Mouse (Mus musculus): ENCODE data around the gene Podn. TPM values are rescaled to one million over a fixed set of nuclear protein-coding genes. Genes with fewer than 3 reads are reported as not detected.

The Podn gene
- polyA plus RNA-seq, 1 experiment from 2014 or later: 6.5 TPM

GRCm38 (mm10) chr4:108014466-108014865 lies 81.8 kb downstream of the Podn start:
- Histone ChIP-seq H3K4me3 (ENCODE audit: low read depth, low read length) (no peak overlapping the region), H3K9me3 (ENCODE audit: control insufficient read depth) (no peaks in the 10 kb centered on the region), H3K27ac (ENCODE audit: low read depth, low read length) (no peak overlapping the region), H3K9ac (ENCODE audit: low read depth, low read length) (no peak overlapping the region), H3K4me2 (replicated peaks; ENCODE audit: low read depth) (no peak overlapping the region), H3K27me3 (replicated peaks; ENCODE audit: control insufficient read depth, insufficient read depth, low read length) (no peaks in the 10 kb centered on the region), H3K36me3 (ENCODE audit: control insufficient read depth, insufficient read depth) (no peaks in the 10 kb centered on the region), H3K4me1 (replicated peaks; ENCODE audit: control insufficient read depth, insufficient read depth, low read length) (no peaks in the 10 kb centered on the region)
- 46% methylated on average over 2 of the region's 2 CpGs for WGBS
- no peak for TF ChIP-seq CTCF (IDR thresholded peaks at IDR 0.05; ENCODE audit: low read depth)
- ATAC-seq: no peak

GRCm38 (mm10) chr4:108008541-108008940 lies 87.7 kb downstream of the Podn start:
- H3K4me3 ChIP-seq (ENCODE audit: low read depth, low read length): no peak overlapping the region

GRCm38 (mm10) chr4:108007532-108008103 lies 88.6 kb downstream of the Podn start:
- ATAC-seq: 0 out of 2 replicates have a peak, but pooled peaks have one; percentile 29
- Histone ChIP-seq H3K36me3 (ENCODE audit: control insufficient read depth, insufficient read depth) (no peaks in the 10 kb centered on the region), H3K9ac (ENCODE audit: low read depth, low read length) (no peak overlapping the region), H3K4me2 (replicated peaks; ENCODE audit: low read depth) (0 out of 2 replicates have a peak overlapping the region, but pooled peaks have one; percentile 13), H3K9me3 (ENCODE audit: control insufficient read depth) (no peaks in the 10 kb centered on the region), H3K4me3 (ENCODE audit: low read depth, low read length) (no peak overlapping the region), H3K27me3 (replicated peaks; ENCODE audit: control insufficient read depth, insufficient read depth, low read length) (no peaks in the 10 kb centered on the region), H3K27ac (ENCODE audit: low read depth, low read length) (no peak overlapping the region), H3K4me1 (replicated peaks; ENCODE audit: control insufficient read depth, insufficient read depth, low read length) (no peaks in the 10 kb centered on the region)
- 61% methylated on average over 7 of the region's 7 CpGs for WGBS
- no peak for TF ChIP-seq CTCF (IDR thresholded peaks at IDR 0.05; ENCODE audit: low read depth)

More at GRCm38 (mm10) chr4:108008541-108008940, 87.7 kb downstream of the Podn start:
- Histone ChIP-seq H3K27me3 (replicated peaks; ENCODE audit: control insufficient read depth, insufficient read depth, low read length) (no peaks in the 10 kb centered on the region), H3K4me1 (replicated peaks; ENCODE audit: control insufficient read depth, insufficient read depth, low read length) (no peaks in the 10 kb centered on the region), H3K9ac (ENCODE audit: low read depth, low read length) (no peak overlapping the region), H3K4me2 (replicated peaks; ENCODE audit: low read depth) (no peak overlapping the region), H3K9me3 (ENCODE audit: control insufficient read depth) (no peaks in the 10 kb centered on the region), H3K36me3 (ENCODE audit: control insufficient read depth, insufficient read depth) (no peaks in the 10 kb centered on the region), H3K27ac (ENCODE audit: low read depth, low read length) (no peak overlapping the region)
- ATAC-seq: no peak
- 77% methylated on average over 8 of the region's 8 CpGs for WGBS
- no peak for TF ChIP-seq CTCF (IDR thresholded peaks at IDR 0.05; ENCODE audit: low read depth)

DNA sequence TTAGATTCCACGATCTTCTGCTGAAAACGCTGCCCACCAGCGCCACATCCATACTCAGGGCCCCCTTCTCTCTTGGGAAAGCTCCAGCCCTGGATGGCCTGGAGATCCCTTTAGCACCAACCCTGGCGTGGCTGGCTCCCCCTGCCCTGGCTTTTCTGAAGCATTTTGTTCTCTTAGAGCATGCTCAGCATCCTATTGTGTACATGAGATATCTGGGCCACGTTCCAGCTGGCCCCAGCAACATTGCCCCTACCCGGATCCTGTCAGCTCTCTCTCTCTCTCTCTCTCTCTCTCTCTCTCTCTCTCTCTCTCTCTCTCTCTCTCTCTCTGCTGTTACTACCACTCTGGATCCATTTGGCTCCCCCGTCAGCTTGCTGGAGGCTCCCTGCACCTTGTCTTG lies 90.9 kb downstream of the Podn start:
- H3K4me2 ChIP-seq (replicated peaks; ENCODE audit: low read depth): no peak overlapping the region
- no peaks in the 10 kb centered on the region for H3K27me3 ChIP-seq (replicated peaks; ENCODE audit: control insufficient read depth, insufficient read depth, low read length)
- H3K4me1 ChIP-seq (replicated peaks; ENCODE audit: control insufficient read depth, insufficient read depth, low read length): no peaks in the 10 kb centered on the region
- no peak for ATAC-seq
- TF ChIP-seq CTCF (IDR thresholded peaks at IDR 0.05; ENCODE audit: low read depth): no peak
- WGBS: 55% methylated on average over 7 of the region's 7 CpGs
- no peaks in the 10 kb centered on the region for H3K36me3 ChIP-seq (ENCODE audit: control insufficient read depth, insufficient read depth)
- no peak overlapping the region for H3K27ac ChIP-seq (ENCODE audit: low read depth, low read length)
- no peak overlapping the region for H3K9ac ChIP-seq (ENCODE audit: low read depth, low read length)
- no peaks in the 10 kb centered on the region for H3K9me3 ChIP-seq (ENCODE audit: control insufficient read depth)
- H3K4me3 ChIP-seq (ENCODE audit: low read depth, low read length): no peak overlapping the region

GRCm38 (mm10) chr4:107999380-107999779 lies 96.9 kb downstream of the Podn start:
- H3K9me3 ChIP-seq (ENCODE audit: control insufficient read depth): no peaks in the 10 kb centered on the region
- no peak overlapping the region for H3K4me3 ChIP-seq (ENCODE audit: low read depth, low read length)
- WGBS: 73% methylated on average over 1 of the region's 1 CpGs
- no peak for ATAC-seq
- no peak overlapping the region for H3K9ac ChIP-seq (ENCODE audit: low read depth, low read length)
- TF ChIP-seq CTCF (IDR thresholded peaks at IDR 0.05; ENCODE audit: low read depth): no peak
- H3K27me3 ChIP-seq (replicated peaks; ENCODE audit: control insufficient read depth, insufficient read depth, low read length): no peaks in the 10 kb centered on the region
- H3K4me2 ChIP-seq (replicated peaks; ENCODE audit: low read depth): no peak overlapping the region
- no peaks in the 10 kb centered on the region for H3K4me1 ChIP-seq (replicated peaks; ENCODE audit: control insufficient read depth, insufficient read depth, low read length)
- H3K27ac ChIP-seq (ENCODE audit: low read depth, low read length): no peak overlapping the region
- H3K36me3 ChIP-seq (ENCODE audit: control insufficient read depth, insufficient read depth): no peaks in the 10 kb centered on the region

GRCm38 (mm10) chr4:107998641-107999332 lies 97.5 kb downstream of the Podn start:
- WGBS: 43% methylated on average over 11 of the region's 11 CpGs
- no peak for TF ChIP-seq CTCF (IDR thresholded peaks at IDR 0.05; ENCODE audit: low read depth)
- no peak overlapping the region for H3K27ac ChIP-seq (ENCODE audit: low read depth, low read length)
- ATAC-seq: no peak
- H3K36me3 ChIP-seq (ENCODE audit: control insufficient read depth, insufficient read depth): no peaks in the 10 kb centered on the region
- no peak overlapping the region for H3K9ac ChIP-seq (ENCODE audit: low read depth, low read length)
- no peak overlapping the region for H3K4me3 ChIP-seq (ENCODE audit: low read depth, low read length)
- H3K4me2 ChIP-seq (replicated peaks; ENCODE audit: low read depth): no peak overlapping the region
- H3K9me3 ChIP-seq (ENCODE audit: control insufficient read depth): no peaks in the 10 kb centered on the region
- no peaks in the 10 kb centered on the region for H3K4me1 ChIP-seq (replicated peaks; ENCODE audit: control insufficient read depth, insufficient read depth, low read length)
- no peaks in the 10 kb centered on the region for H3K27me3 ChIP-seq (replicated peaks; ENCODE audit: control insufficient read depth, insufficient read depth, low read length)

Measured in intestine, postnatal 0 days (tissue).